ENCODE assay signal across 8 mouse cellular contexts in genomic region chr11:97030426-97030825, GRCm38 (mm10). TPM values are rescaled to one million over a fixed set of nuclear protein-coding genes. Genes with fewer than 3 reads are reported as not detected.
DNase-seq lines count a peak whose midpoint lies in the region; ATAC-seq and TF ChIP-seq lines count a peak whose summit lies in the region.

No protein-coding gene starts in this region.

- H3K9me3 ChIP-seq in heart, embryonic 12.5 days (replicated peaks): no peaks in the 10 kb centered on the region
- H3K9me3 ChIP-seq in ES-E14 (ENCODE audit: control insufficient read depth, insufficient read depth, low read depth, low read length): no peaks in the 10 kb centered on the region
- H3K9me3 ChIP-seq in hindbrain, embryonic 15.5 days: no peaks in the 10 kb centered on the region

- 23% methylated on average over 15 of the region's 15 CpGs for WGBS in heart, embryonic 12.5 days
- 21% methylated on average over 15 of the region's 15 CpGs for WGBS in hindbrain, embryonic 15.5 days
- WGBS in macrophage (ENCODE audit: missing documents): 24% methylated on average over 14 of the region's 15 CpGs

- in situ Hi-C loops in ES-E14 (cut with MboI; ENCODE audit: low sequenced_read_pairs in 2 of 2, unreplicated experiment in 2 of 2): no loop called here

- H3K4me2 ChIP-seq in heart, embryonic 12.5 days: peak overlapping the region; percentile 86
- H3K4me2 ChIP-seq in hindbrain, embryonic 15.5 days: peak overlapping the region; percentile 96

- no peak for ATAC-seq in heart, embryonic 12.5 days (ENCODE audit: insufficient number of reproducible peaks, low FRiP score)
- no peak for ATAC-seq in hindbrain, embryonic 15.5 days (ENCODE audit: low FRiP score, low read depth)
- no peak for ATAC-seq in activated CD4-positive, CD25-positive, alpha-beta regulatory T cell, adult 4 months

- DNase-seq in heart, postnatal 36 days: no peak
- no peak for DNase-seq in ES-E14 (ENCODE audit: low read depth, low spot score)
- DNase-seq in retina, embryonic 14.5 days (ENCODE audit: low spot score): no peak
- no peak for DNase-seq in gastrocnemius, adult 8-10 months (ENCODE audit: low spot score in 2 of 2)

- peak overlapping the region; percentile 72 for H3K9ac ChIP-seq in heart, embryonic 12.5 days
- H3K9ac ChIP-seq in ES-E14 (ENCODE audit: insufficient read depth, low read depth, low read length, poor library complexity, severe bottlenecking): peak overlapping the region; percentile 23; the same call in 1 of the 2 replicates
- peak overlapping the region; percentile 84 for H3K9ac ChIP-seq in hindbrain, embryonic 15.5 days

- peak overlapping the region; percentile 71 for H3K4me3 ChIP-seq in heart, embryonic 12.5 days
- H3K4me3 ChIP-seq in ES-E14 (ENCODE audit: insufficient read depth in 1 of 2, low read depth in 1 of 2, low read length in 2 of 2, poor library complexity in 1 of 2, severe bottlenecking in 1 of 2) (peak overlapping the region; percentile 65 to 69), macrophage (ENCODE audit: inconsistent target) (peak overlapping the region; percentile 77)
- peak overlapping the region; percentile 82 for H3K4me3 ChIP-seq in hindbrain, embryonic 15.5 days

- no peaks in the 10 kb centered on the region for H3K79me2 ChIP-seq in macrophage (ENCODE audit: inconsistent target)

- peaks cover 16% of the 10 kb centered on the region for H3K4me1 ChIP-seq in heart, embryonic 12.5 days (replicated peaks)
- H3K4me1 ChIP-seq in ES-E14 (ENCODE audit: control insufficient read depth in 2 of 2, insufficient read depth in 2 of 2, low read length in 2 of 2, poor library complexity in 1 of 2): peaks cover under 1 to 2% of the 10 kb centered on the region in 2 experiments; a peak in 1 of 4 replicates
- H3K4me1 ChIP-seq in hindbrain, embryonic 15.5 days (replicated peaks): peaks cover 19% of the 10 kb centered on the region

- H3K27ac ChIP-seq in heart, embryonic 12.5 days (ENCODE audit: poor library complexity, severe bottlenecking): no peak overlapping the region
- H3K27ac ChIP-seq in ES-E14 (ENCODE audit: insufficient read depth, low read depth, low read length, poor library complexity, severe bottlenecking) (no peak overlapping the region), macrophage (peak overlapping the region; percentile 53; the same call in 1 of the 2 replicates)
- peak overlapping the region; percentile 88 for H3K27ac ChIP-seq in hindbrain, embryonic 15.5 days (replicated peaks)

- no peaks in the 10 kb centered on the region for H3K27me3 ChIP-seq in heart, embryonic 12.5 days (replicated peaks)
- H3K27me3 ChIP-seq in hindbrain, embryonic 15.5 days: 0 out of 2 replicates have a peak, but pooled peaks cover 5% of the 10 kb centered on the region

- intact Hi-C loops in heart, postnatal 36 days (cut with DNase I): no loop called here

- H3K36me3 ChIP-seq in heart, embryonic 12.5 days: peaks cover 16% of the 10 kb centered on the region; the same call in 1 of the 2 replicates
- H3K36me3 ChIP-seq in ES-E14 (ENCODE audit: control insufficient read depth, insufficient read depth, low read length, poor library complexity, severe bottlenecking) (peaks cover 4% of the 10 kb centered on the region; the same call in 1 of the 2 replicates), macrophage (ENCODE audit: inconsistent target) (no peaks in the 10 kb centered on the region)
- no peaks in the 10 kb centered on the region for H3K36me3 ChIP-seq in hindbrain, embryonic 15.5 days

TF ChIP-seq in ES-E14, 5 proteins besides CTCF, POLR2A, EP300 and RAD21:
- TF ChIP-seq MAFK (IDR thresholded peaks at IDR 0.05; ENCODE audit: insufficient read depth, low read depth, low read length) (no peak), ZC3H11A (IDR thresholded peaks at IDR 0.05; ENCODE audit: borderline replicate concordance, low read depth, low read length) (no peak), HCFC1 (IDR thresholded peaks at IDR 0.05; ENCODE audit: borderline replicate concordance, insufficient read depth, low read length) (no peak), ZNF384 (IDR thresholded peaks at IDR 0.05; ENCODE audit: low read depth, low read length) (no peak), CHD2 (IDR thresholded peaks at IDR 0.05; ENCODE audit: low read depth, low read length) (no peak)

RNA-seq across cellular contexts. Expression of gene Scrn2, which starts 0.7 kb away (rescaled TPM):
- 17.0 and 18.3 TPM in 2 replicates for polyA plus RNA-seq in heart, embryonic 12.5 days (2016; fragmentation: Nextera tagmentation; extraction: Ambion mirVana)
- total RNA-seq in heart, postnatal 36 days (2021): 10 to 100 TPM; 13.7 to 14.1 TPM
- 16.5 and 22.2 TPM in 2 replicates for total RNA-seq in ES-E14 (2012; rRNA removed)
- polyA plus RNA-seq in hindbrain, embryonic 15.5 days (2015; fragmentation: Nextera tagmentation; extraction: Ambion mirVana): 14.5 and 15.1 TPM in 2 replicates
- total RNA-seq in macrophage (2018; cell fraction: chromatin; rRNA removed): 1 to 10 TPM in 11 of 26 experiments, under 1 TPM in 4, not detected in 11; 0.56 to 3.2 (median 1.3) TPM
- total RNA-seq in macrophage (2018; cell fraction: cytosol; rRNA removed): 1 to 10 TPM in 14 of 26 experiments, under 1 TPM in 12; 0.19 to 2.1 (median 1.1) TPM
- total RNA-seq in macrophage (2018; cell fraction: nucleus; rRNA removed): 1 to 10 TPM in 7 of 26 experiments, under 1 TPM in 11, not detected in 8; 0.40 to 3.0 (median 0.67) TPM
- polyA plus RNA-seq in macrophage (2018): 0.57 to 3.6 TPM (median 1.3 TPM) in 3 replicates
- 10 to 100 TPM in 1 of 2 experiments, 1 to 10 TPM in 1; 5.4 to 10.6 TPM for polyA plus RNA-seq in activated CD4-positive, CD25-positive, alpha-beta regulatory T cell, adult 4 months (2017; shearing (Covaris generic))
- 10 to 100 TPM; 13.0 to 14.4 (median 13.6) TPM for total RNA-seq in gastrocnemius, adult 8-10 months (2022)

RNA-seq across cellular contexts. Expression of gene Lrrc46, which starts 10.8 kb away (rescaled TPM):
- polyA plus RNA-seq in heart, embryonic 12.5 days (2016; fragmentation: Nextera tagmentation; extraction: Ambion mirVana): 0.28 and 0.66 TPM in 2 replicates
- total RNA-seq in heart, postnatal 36 days (2021): not detected
- total RNA-seq in ES-E14 (2012; rRNA removed): 0.42 and 0.54 TPM in 2 replicates
- 3.3 and 3.6 TPM in 2 replicates for polyA plus RNA-seq in hindbrain, embryonic 15.5 days (2015; fragmentation: Nextera tagmentation; extraction: Ambion mirVana)
- total RNA-seq in macrophage (2018; cell fraction: chromatin; rRNA removed): not detected
- total RNA-seq in macrophage (2018; cell fraction: cytosol; rRNA removed): under 1 TPM in 7 of 26 experiments, not detected in 19; 0.10 to 0.21 (median 0.14) TPM
- not detected for total RNA-seq in macrophage (2018; cell fraction: nucleus; rRNA removed)
- 0.17 TPM in 1 of 3 replicates, not detected in the others for polyA plus RNA-seq in macrophage (2018)
- polyA plus RNA-seq in activated CD4-positive, CD25-positive, alpha-beta regulatory T cell, adult 4 months (2017; shearing (Covaris generic)): not detected
- not detected for total RNA-seq in gastrocnemius, adult 8-10 months (2022)

RNA-seq across cellular contexts. Expression of gene Mrpl10, which starts 10.9 kb away (rescaled TPM):
- 71.3 and 74.7 TPM in 2 replicates for polyA plus RNA-seq in heart, embryonic 12.5 days (2016; fragmentation: Nextera tagmentation; extraction: Ambion mirVana)
- 10 to 100 TPM; 85.0 to 89.8 TPM for total RNA-seq in heart, postnatal 36 days (2021)
- total RNA-seq in ES-E14 (2012; rRNA removed): 55.3 and 70.3 TPM in 2 replicates
- polyA plus RNA-seq in hindbrain, embryonic 15.5 days (2015; fragmentation: Nextera tagmentation; extraction: Ambion mirVana): 62.2 and 63.9 TPM in 2 replicates
- total RNA-seq in macrophage (2018; cell fraction: chromatin; rRNA removed): 10 to 100 TPM in 13 of 26 experiments, 1 to 10 TPM in 13; 3.8 to 17.2 (median 9.8) TPM
- 10 to 100 TPM; 21.4 to 39.0 (median 32.2) TPM for total RNA-seq in macrophage (2018; cell fraction: cytosol; rRNA removed)
- total RNA-seq in macrophage (2018; cell fraction: nucleus; rRNA removed): 10 to 100 TPM in 22 of 26 experiments, 1 to 10 TPM in 4; 6.7 to 26.3 (median 13.4) TPM
- 25.6 to 38.5 TPM (median 31.8 TPM) in 3 replicates for polyA plus RNA-seq in macrophage (2018)
- polyA plus RNA-seq in activated CD4-positive, CD25-positive, alpha-beta regulatory T cell, adult 4 months (2017; shearing (Covaris generic)): 10 to 100 TPM; 56.6 to 58.0 TPM
- 10 to 100 TPM; 44.1 to 52.7 (median 45.6) TPM for total RNA-seq in gastrocnemius, adult 8-10 months (2022)

RNA-seq across cellular contexts. Expression of gene Sp6, which starts 17.2 kb away (rescaled TPM):
- polyA plus RNA-seq in heart, embryonic 12.5 days (2016; fragmentation: Nextera tagmentation; extraction: Ambion mirVana): 0.22 and 0.45 TPM in 2 replicates
- total RNA-seq in heart, postnatal 36 days (2021): under 1 TPM in 1 of 2 experiments, not detected in 1; 0.14 TPM
- total RNA-seq in ES-E14 (2012; rRNA removed): 3.2 and 5.0 TPM in 2 replicates
- polyA plus RNA-seq in hindbrain, embryonic 15.5 days (2015; fragmentation: Nextera tagmentation; extraction: Ambion mirVana): 0.43 and 0.62 TPM in 2 replicates
- total RNA-seq in macrophage (2018; cell fraction: chromatin; rRNA removed): under 1 TPM in 3 of 26 experiments, not detected in 23; 0.16 to 0.50 (median 0.20) TPM
- under 1 TPM in 5 of 26 experiments, not detected in 21; 0.03 to 0.11 (median 0.04) TPM for total RNA-seq in macrophage (2018; cell fraction: cytosol; rRNA removed)
- under 1 TPM in 5 of 26 experiments, not detected in 21; 0.11 to 0.56 (median 0.17) TPM for total RNA-seq in macrophage (2018; cell fraction: nucleus; rRNA removed)
- polyA plus RNA-seq in macrophage (2018): 0.09 TPM in 1 of 3 replicates, not detected in the others
- not detected for polyA plus RNA-seq in activated CD4-positive, CD25-positive, alpha-beta regulatory T cell, adult 4 months (2017; shearing (Covaris generic))
- total RNA-seq in gastrocnemius, adult 8-10 months (2022): under 1 TPM in 2 of 4 experiments, not detected in 2; 0.07 to 0.13 TPM

RNA-seq across cellular contexts. Expression of gene Osbpl7, which starts 20.0 kb away (rescaled TPM):
- 4.8 and 5.5 TPM in 2 replicates for polyA plus RNA-seq in heart, embryonic 12.5 days (2016; fragmentation: Nextera tagmentation; extraction: Ambion mirVana)
- 1 to 10 TPM; 3.8 to 4.9 TPM for total RNA-seq in heart, postnatal 36 days (2021)
- 6.6 and 7.2 TPM in 2 replicates for total RNA-seq in ES-E14 (2012; rRNA removed)
- 12.1 and 12.2 TPM in 2 replicates for polyA plus RNA-seq in hindbrain, embryonic 15.5 days (2015; fragmentation: Nextera tagmentation; extraction: Ambion mirVana)
- 10 to 100 TPM; 17.5 to 67.5 (median 41.8) TPM for total RNA-seq in macrophage (2018; cell fraction: chromatin; rRNA removed)
- total RNA-seq in macrophage (2018; cell fraction: cytosol; rRNA removed): 10 to 100 TPM in 8 of 26 experiments, 1 to 10 TPM in 18; 3.3 to 12.6 (median 8.5) TPM
- total RNA-seq in macrophage (2018; cell fraction: nucleus; rRNA removed): 10 to 100 TPM in 25 of 26 experiments, 1 to 10 TPM in 1; 8.3 to 35.5 (median 20.1) TPM
- 6.4 to 9.7 TPM (median 9.5 TPM) in 3 replicates for polyA plus RNA-seq in macrophage (2018)
- 10 to 100 TPM; 21.3 to 25.8 TPM for polyA plus RNA-seq in activated CD4-positive, CD25-positive, alpha-beta regulatory T cell, adult 4 months (2017; shearing (Covaris generic))
- 1 to 10 TPM; 3.0 to 4.5 (median 3.2) TPM for total RNA-seq in gastrocnemius, adult 8-10 months (2022)

Comparison
In these comparisons a context has a peak if more than half of its experiments do, and no peak if none do; other contexts are left out.
1. H3K27ac ChIP-seq: peak in hindbrain, embryonic 15.5 days (single experiment) and macrophage (single experiment); none in heart, embryonic 12.5 days (single experiment) and ES-E14 (single experiment).
2. H3K9ac ChIP-seq: peak in every context shown above with its lines; median percentile 84 in hindbrain, embryonic 15.5 days; 72 in heart, embryonic 12.5 days; 23 in ES-E14.
3. Peak in every context shown above with its lines, with median percentiles within 50 percentile points of each other: H3K4me3 ChIP-seq.